Mouse (Mus musculus) T-helper 17 cell (primary cell): ENCODE results near the gene Asprv1.

Source experiments
- in situ Hi-C, 2 experiments: fragments of 300-600 bp; cut with MboI, MseI; formaldehyde crosslinking; loops; 1 replicate in 1 of 2; 2 replicates in 1 of 2; pipeline ENCODE4 v1.15.1; 2025; ENCODE audit warnings: high pct_unique_total_duplicates in 2 of 2

The Asprv1 gene

DNA sequence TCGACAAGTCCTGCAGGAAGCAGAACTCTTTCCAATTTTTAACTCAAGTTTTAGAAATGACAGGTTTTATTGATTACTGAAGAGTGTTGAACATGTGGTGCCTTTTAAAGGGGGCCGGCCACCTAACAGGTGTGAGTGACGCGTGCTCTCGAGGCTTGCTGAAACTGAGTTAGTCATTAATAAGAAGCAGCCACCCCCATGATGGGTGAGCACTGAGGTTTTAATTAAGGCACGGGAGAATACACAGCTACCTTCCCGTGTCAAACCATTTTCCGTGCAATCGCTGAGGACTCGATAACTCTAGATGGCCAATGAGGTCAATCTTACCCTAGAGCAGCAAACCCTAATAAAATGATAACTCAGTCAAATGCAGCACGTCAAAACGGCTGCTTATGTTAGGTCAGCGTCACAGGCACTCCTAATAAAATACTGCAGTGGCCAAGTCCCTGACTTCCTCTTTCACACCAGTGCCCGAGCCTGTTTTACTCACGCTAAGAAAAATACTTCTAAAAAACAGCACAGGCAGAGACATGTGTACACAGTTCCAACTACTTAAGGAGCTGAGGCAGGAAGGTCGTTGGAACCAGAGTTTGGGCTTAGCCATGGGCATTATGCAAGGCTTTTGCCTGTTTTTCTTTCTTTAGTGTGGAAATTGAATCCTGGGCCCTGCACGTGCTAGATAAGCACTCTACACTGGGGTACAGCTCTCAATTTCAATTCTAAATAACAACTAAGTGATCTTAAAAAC, 37.8 kb downstream of the Asprv1 start:
- in situ Hi-C loops = no loop called here

DNA sequence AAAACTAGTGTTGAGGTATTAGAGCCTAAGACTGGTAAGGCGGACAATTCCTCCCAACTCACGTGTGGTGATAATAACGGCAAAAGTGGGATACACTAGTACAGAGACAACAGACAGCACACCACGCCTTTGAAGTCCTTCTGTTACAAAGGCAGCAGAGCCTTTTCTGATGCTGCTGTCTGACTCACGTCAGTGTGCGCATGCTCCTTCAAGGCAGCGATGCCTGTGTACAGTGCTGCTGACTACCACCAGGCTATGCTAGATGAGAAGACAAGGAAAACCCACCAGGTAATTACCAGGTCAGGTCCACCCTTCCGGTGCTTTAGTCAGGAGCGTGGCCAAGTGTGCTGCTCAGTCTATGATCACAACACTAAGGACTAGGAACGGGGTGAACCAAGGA, 39.1 kb downstream of the Asprv1 start:
- in situ Hi-C loops = no loop called here

DNA sequence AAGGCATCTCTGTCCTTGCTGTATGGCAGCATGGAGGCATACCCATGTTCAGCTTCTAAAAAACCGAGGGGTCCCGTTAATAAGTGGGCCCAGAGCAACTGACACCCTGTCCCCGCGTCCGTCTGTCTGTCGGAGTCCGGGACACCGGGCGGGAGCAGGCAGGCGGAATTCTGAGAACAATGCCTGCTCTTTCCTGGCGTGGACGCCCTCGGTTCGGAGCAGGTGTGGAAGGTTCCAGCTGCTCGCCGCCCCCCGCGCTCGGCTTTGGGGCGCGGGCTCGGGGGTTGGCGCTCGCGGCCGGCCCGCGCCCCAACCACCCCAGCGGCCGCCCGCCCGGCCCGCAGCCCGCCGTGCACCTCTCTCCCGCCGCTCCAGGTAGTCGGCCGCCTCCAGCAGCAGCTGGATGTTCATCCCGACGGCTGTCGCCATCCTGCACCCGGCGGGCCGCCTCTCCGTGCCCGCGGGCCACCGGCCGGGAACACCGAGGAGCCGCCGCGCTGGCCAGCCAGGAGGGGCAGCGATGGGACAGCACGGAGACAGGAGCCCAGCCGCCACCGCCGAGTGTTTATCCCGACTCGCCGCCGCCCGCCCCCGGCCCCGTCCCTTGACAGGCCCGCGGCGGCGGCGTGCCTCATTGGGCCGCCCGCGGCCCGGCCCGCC, 40.7 kb downstream of the Asprv1 start, which contains the start of gene Mxd1:
TSS of gene Mxd1 (minus strand) at position 582 of the 660 bp plus-strand sequence.
- in situ Hi-C loops = no loop called here

DNA sequence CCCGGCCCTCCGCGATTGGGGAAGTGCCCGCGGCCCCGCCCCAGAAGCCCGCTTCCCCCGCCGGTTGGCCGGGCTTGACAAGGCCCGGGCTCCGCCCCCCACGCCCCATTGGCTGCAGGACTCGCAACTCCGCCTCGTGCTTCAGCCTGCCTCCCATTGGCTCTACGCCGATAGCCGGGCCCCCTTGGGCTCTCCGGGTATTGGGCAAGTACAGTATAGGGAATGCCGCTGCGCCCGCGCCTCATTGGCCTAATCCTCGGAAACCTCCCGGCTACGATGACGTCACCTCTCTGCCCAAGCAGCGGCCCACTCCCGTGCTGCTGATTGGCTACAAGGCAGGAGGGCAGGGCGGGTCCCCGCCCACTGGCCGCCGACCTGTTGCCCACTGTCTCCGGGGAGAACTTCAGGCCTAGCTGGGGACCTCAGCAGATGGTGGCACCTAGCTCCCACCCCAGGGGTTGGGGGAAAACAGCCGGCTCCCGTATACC, 41.3 kb downstream of the Asprv1 start:
- in situ Hi-C loops = no loop called here

DNA sequence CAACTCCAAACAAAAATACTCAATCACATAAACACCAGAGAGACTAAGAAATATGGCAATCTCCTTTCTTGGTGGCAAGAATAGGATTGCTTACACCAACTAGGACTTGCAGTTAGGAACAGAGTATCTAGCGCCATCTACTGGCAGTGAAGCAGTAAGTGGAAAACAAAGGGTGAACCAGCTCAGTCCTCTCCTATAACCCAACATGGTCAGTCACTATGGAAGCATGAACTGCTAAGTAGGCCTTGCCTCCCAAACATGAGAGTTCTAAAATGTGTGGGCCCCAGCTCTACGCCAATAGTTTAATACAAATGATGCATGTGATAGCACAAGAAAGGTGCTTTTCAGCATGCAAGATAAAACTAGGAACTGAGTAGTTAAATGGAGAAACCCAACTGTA, 42.9 kb downstream of the Asprv1 start:
- in situ Hi-C loops = loop anchor here (5.0 to 10.0 kb wide), 2 partner anchors 134 to 136 kb away; no protein-coding TSS in a partner anchor

- in situ Hi-C loops = loop anchor here in 1 of 2 experiments (10.0 kb wide), 1 partner anchor 144 kb away; no protein-coding TSS in a partner anchor
Observed at GRCm38 (mm10) chr6:86678341-86678740, 50.4 kb downstream of the Asprv1 start.
